Mouse (Mus musculus) urinary bladder, postnatal 14 days (tissue): Measurements from ENCODE around the gene Hist1h1a.
"Not testable (repeated sequence)": the region's sequence is repeated elsewhere in the genome, so short reads cannot be mapped to it uniquely, and the experiment has no call there.

ENCODE experiments used
- DNase-seq: peaks from one replicate; pipeline ENCODE4 v3.0.0; 2021; ENCODE audit warnings: low spot score

Hist1h1a gene

DNA sequence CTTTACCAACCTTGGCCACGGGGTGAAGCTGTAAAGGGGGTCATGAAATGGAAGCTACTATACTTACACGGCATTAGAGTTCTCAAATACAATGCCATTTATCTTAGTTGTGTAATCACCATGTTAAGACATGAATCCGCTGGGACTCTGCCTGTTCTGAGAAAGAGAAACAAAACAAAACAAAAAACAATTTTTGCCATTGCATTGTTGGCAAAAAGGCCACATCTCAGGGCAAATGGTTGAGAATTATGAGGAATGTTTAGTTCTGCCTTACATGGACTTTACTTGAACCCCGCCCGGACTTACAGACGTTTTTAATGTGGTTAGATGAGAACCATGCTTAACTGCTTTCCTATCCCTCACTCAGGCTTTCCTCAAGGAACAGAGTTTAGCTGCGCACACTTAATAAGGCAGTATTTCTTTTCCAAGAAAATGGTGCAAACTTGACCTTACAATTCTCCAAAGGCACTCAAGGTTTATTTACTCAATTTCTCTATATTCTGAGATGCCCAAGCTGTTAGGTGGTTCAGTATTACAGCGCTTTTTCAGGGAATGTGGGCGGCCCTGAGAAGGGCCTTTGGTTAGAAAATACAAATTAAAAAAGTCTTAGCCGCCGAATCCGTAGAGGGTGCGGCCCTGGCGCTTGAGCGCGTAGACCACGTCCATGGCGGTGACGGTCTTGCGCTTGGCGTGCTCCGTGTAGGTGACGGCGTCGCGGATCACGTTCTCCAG lies 3.1 kb upstream of the Hist1h1a start:
- no peak for DNase-seq

- DNase-seq: peak; percentile 99
Observed at GRCm38 (mm10) chr13:23760972-23761864, 2.2 kb upstream of the Hist1h1a start, which contains the start of gene Hist1h4a. TSS of gene Hist1h4a (minus strand) at chr13:23761230.

GRCm38 (mm10) chr13:23761871-23762821 lies 1.3 kb upstream of the Hist1h1a start, which contains the start of gene Hist1h3a:
TSS of gene Hist1h3a (minus strand) at chr13:23762386.
- DNase-seq: peak; percentile 53

DNA sequence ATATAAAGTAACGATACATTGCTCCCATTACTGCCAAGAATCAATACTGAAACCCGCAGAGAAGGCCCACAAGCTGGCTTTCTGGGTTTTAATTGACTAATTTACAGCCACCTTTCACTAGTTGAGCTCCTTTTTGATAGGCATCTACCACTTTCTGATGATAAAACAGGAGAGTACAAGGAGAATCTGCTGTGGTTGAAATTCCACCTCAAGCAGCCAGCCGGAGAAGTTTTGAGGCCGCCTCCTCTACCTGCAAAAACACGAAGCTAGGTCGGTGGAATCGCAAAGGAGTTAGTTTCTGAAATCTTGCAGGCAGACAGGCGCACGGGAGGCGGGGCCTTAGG lies 252 bp upstream of the Hist1h1a start:
- DNase-seq: no peak

DNA sequence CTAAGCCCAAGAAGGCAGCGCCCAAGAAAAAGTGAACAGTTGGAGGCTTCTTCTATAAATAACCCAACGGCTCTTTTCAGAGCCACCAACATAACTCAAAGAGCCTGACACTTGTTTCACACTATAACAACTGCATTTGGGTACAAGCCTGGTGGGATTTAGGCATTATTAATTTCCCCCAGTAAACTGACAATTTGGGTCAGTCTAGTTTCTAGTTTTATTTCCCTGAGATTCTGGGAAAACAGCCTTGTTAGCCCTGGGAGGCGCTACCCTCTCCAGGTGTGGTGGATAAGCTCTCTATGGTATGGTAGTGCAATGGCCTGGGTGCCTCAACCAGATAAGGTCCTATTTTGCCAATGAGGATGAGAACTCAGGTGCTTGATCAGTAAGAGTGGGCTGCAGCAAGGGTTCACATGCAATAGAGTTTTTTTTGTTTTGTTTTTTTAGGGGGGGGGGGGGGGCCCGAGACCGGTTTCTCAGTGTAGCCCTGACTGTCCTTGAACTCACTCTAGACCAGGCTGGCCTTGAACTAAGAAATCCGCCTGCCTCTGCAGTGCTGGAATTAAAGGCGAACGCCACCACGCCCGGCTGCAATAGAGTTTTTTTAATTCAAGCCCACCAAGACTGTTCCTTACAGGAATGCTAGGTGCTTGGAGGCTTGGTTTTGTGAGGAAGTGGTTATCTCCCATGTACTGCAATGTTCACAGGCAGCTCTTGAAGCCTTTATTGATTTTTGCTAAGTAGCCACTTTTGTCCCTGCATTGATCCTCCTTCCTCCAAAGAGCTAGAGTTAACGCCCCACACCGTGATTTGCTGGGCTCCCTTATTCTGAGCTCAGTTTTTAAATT lies 1.1 kb downstream of the Hist1h1a start:
- DNase-seq: no peak

DNA sequence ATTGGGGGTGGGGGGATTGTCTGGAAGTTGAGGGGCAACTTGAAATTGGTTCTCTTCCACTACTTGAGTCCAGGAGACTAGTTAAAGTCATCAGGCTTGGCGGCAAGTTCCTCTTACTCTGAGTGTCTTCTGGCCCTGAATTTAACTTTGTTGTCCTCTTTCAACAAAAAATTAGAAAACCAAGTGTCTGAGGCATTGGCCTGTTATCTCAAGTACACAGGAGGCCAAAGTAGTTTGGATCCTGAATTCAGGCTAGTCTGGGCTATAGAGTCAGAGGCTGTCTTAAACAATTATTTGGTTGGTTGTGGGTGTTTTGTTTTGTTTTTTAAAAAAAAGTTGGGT lies 1.7 kb downstream of the Hist1h1a start:
- no peak for DNase-seq

GRCm38 (mm10) chr13:23766772-23767171 lies 3.3 kb downstream of the Hist1h1a start:
- DNase-seq: no peak

- no peak for DNase-seq
Observed at GRCm38 (mm10) chr13:23768834-23769397, 5.5 kb downstream of the Hist1h1a start.

DNA sequence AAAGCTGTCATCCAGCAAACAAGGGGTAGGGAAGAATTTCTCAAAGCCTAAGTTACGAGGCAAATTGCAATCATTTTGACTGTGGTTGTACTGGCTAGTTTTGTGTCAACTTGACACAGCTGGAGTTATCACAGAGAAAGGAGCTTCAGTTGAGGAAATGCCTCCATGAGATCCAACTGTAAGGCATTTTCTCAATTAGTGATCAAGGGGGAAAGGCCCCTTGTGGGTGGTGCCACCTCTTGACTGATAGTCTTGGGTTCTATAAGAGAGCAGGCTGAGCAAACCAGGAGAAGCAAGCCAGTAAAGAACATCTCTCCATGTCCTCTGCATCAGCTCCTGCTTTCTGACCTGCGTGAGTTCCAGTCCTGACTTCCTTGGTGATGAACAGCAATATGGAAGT lies 6.1 kb downstream of the Hist1h1a start, which contains the start of gene Trim38:
Gene Trim38 (plus strand): TSS at position 301 of the 400 bp plus-strand sequence.
- DNase-seq: not testable (repeated sequence)

DNA sequence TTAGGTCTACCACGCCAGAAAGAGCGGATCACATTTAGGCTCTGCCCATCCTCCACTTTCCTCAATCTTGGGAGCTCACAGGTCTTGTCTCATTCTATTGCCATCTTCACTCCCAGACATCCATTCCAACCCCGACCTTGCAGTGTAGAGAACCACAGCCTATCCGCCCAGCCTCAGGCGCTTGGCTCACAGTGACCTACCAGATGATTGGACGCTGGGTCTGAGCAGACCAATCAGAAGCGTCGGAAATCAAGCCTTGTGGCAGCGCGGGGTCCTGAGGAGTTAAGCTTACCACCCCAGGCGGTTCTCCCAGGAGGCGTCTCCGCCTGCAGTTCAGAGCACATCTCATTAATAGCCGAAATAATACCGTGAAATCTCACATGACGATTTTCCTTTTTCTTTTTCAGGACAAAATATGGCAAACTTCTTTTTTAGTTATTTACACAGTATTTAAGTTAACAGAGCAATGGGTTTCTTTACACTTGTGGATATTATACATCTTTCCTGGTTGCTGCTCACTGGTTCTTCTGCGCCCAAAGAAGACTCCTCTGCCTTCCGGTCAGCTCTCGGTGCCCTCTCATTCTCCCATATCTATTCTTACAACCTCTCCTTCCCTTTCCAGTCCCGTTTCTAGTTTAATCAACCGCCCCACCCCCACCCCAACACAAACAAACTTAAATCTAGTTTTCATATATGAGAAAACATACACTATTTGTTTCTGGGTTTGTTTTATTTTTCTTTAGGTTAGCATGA lies 9.3 kb downstream of the Hist1h1a start:
- peak; percentile 23 for DNase-seq

GRCm38 (mm10) chr13:23778339-23778738 lies 14.9 kb downstream of the Hist1h1a start:
- no peak for DNase-seq

DNA sequence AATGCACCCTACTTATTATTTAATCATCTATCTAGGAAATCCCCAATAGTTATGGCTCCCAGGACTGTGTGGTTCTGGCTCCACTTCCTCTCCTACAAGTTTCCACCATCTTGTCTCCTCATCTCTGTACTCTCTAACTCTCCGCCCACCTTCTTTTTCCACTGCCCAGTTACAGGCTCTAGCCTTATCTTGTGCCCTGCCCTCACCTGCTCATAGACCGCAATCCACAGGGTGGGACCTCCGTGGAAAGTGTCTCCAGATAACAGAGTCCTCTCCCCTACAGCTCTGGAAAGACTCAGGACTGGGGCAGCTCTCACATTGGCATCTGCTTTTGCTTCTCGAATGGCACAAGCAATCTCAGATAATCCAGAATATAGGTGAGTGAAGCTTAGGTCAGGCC lies 15.6 kb downstream of the Hist1h1a start:
- DNase-seq: no peak

- DNase-seq: peak; percentile 51
Observed at GRCm38 (mm10) chr13:23792520-23792919, 29.1 kb downstream of the Hist1h1a start.

DNA sequence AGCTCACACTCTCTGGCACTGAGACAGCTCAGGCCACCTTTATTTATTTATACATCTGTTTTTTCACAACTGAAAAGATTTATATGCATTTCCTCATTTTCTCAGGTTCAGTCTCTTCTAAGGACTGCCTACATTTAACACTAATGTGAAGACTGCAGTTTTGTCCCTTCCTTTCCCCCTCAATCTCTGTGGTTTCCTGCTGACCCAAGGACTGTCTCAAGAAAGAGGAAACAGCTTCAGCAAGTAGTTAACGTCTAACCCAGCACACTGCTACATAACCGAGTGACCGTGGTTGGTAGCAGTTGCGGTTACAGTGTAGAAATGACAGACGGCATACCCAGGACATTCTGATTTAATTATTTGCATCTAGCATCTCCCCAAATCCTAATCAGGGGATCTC lies 35.9 kb downstream of the Hist1h1a start:
- no peak for DNase-seq

DNA sequence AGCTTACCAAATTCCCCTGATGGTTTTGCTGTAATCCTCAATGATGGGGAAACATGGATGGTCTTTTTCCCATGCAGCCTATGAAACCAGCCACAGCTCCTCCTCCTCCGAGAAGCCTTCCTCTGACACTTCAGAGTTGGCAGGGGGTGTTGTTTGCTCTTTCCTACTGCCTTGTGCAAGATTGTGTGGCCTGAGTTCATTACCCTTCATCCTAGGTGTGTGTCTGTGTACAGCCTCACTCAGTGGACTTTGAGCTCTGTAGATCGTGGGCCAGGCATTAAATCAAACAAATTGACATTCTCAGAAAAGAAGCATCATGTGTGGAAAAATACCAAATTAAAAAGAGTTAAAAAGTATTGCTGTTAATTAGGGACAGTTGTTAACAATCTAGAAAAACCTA lies 41.1 kb downstream of the Hist1h1a start:
- no peak for DNase-seq

DNA sequence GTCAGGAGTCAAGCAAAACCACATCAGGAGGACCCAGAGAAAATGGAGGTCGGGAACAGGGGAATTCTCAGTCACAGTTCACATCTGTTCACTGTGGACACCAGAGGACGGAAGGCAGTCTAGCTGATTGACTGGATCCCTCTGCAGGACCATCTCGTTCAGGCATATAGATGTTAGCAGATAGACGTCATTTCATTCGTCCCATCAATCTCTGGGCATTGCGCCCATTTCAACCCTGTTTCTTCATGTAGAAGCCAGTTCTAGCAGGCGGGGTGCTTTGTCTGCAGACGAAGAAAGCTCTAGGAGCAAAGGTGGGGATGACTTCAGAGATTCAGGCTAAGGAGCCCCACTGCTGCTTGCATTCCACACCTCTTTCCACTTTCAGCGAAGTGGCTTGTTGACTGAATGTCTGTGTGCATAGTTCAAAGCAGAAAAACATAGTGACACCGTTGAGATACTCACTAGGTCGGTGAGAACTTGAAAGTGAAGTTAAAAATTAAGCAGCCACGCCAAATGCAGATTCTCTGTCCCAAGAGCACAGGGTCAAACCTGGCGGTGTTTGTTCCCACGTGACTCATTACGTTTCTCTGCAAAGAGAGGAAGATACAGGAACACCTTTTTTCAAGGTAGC lies 43.1 kb downstream of the Hist1h1a start, which contains the start of gene Slc17a2:
Gene Slc17a2 (plus strand): TSS at position 572 of the 631 bp plus-strand sequence.
- DNase-seq: no peak
